Mouse (Mus musculus): ENCODE measurements around the gene Sema3b. TPM values are rescaled to one million over a fixed set of nuclear protein-coding genes. Genes with fewer than 3 reads are reported as not detected.

Gene Sema3b
- polyA plus RNA-seq, 1 experiment from 2014 or later = 30.5 TPM

DNA sequence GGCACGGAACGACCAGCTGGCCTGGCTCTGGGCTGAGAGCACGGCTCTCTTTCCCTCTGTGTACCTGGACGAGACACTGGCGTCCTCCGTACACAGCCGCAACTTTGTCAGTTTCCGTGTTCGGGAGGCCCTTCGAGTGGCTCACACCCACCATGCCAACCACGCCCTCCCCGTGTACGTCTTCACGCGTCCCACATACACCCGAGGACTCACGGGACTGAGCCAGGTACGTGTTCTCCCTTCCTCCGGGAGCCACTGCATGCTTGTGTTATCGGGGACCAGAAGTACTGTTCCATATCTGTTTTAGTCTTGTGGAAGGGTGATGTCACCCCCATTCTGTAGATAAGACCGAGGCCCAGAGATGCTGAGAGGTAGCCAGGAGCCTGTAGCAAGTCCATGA lies 38.2 kb downstream of the Sema3b start:
- DNase-seq (ENCODE audit: low spot score) (no peak), ATAC-seq (replicated peaks; ENCODE audit: low FRiP score, low read depth) (no peak)
- peak overlapping the region; percentile 74; the same call in 1 of the 2 replicates for H3K4me3 ChIP-seq (replicated peaks; ENCODE audit: low read depth, low read length)
- no peak overlapping the region for H3K27ac ChIP-seq
- H3K36me3 ChIP-seq (ENCODE audit: insufficient read depth, low read length) = peaks cover 25% of the 10 kb centered on the region
- H3K9me3 ChIP-seq (replicated peaks; ENCODE audit: low read length) = no peaks in the 10 kb centered on the region
- WGBS = 84% methylated on average over 21 of the region's 21 CpGs
- peaks cover 29% of the 10 kb centered on the region for H3K4me1 ChIP-seq (replicated peaks; ENCODE audit: insufficient read depth, low read length)
- peak overlapping the region; percentile 78 for H3K4me2 ChIP-seq (ENCODE audit: low read length)
- no peak overlapping the region for H3K9ac ChIP-seq (ENCODE audit: low read depth, low read length)
- H3K27me3 ChIP-seq (ENCODE audit: insufficient read depth, low read length) = no peaks in the 10 kb centered on the region
- TF ChIP-seq CTCF (IDR thresholded peaks at IDR 0.05; ENCODE audit: low read depth) = no peak

DNA sequence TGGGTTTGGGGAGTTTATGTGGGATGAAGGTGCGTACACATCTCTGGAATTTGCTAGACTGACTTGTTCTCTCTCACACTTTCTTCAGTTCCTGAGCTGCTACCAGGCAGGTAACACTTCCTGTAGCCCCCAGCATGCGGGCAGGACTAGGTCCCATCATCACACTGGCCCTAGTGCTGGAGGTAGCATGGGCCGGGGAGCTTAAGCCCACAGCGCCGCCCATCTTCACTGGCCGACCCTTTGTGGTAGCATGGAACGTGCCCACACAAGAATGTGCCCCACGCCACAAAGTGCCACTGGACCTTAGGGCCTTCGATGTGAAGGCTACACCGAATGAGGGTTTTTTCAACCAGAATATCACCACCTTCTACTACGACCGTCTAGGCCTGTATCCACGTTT lies 39.0 kb downstream of the Sema3b start:
- WGBS = 31% methylated on average over 13 of the region's 13 CpGs
- Histone ChIP-seq H3K27me3 (ENCODE audit: insufficient read depth, low read length) (no peaks in the 10 kb centered on the region), H3K4me2 (ENCODE audit: low read length) (peak overlapping the region; percentile 78), H3K27ac (peak overlapping the region; percentile 95), H3K9me3 (replicated peaks; ENCODE audit: low read length) (no peaks in the 10 kb centered on the region), H3K9ac (ENCODE audit: low read depth, low read length) (peak overlapping the region; percentile 74), H3K36me3 (ENCODE audit: insufficient read depth, low read length) (peaks cover 25% of the 10 kb centered on the region), H3K4me1 (replicated peaks; ENCODE audit: insufficient read depth, low read length) (peaks cover 29% of the 10 kb centered on the region), H3K4me3 (replicated peaks; ENCODE audit: low read depth, low read length) (peak overlapping the region; percentile 74)
- TF ChIP-seq CTCF (IDR thresholded peaks at IDR 0.05; ENCODE audit: low read depth) = no peak
- ATAC-seq (replicated peaks; ENCODE audit: low FRiP score, low read depth) (no peak), DNase-seq (ENCODE audit: low spot score) (no peak)

DNA sequence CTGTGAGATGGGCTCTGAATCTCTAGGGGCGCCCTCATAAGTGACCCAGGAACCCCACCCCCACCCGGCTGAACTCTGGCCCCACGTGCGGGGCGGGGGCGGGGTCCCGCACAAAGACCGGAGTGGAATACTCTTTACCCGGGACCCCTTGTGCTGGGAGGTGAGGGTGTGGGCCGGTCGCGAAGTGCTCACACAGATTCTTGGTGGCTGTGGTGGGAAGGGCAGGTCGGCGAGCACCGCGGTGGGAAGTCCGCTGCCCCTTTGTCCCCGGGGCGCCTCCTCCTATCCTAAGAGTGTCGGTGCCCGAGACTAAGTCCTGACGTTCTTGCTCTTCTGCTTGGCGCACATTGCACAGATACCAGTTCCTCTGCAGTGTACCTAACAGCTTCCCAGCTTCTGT lies 39.8 kb downstream of the Sema3b start:
- Histone ChIP-seq H3K9ac (ENCODE audit: low read depth, low read length) (peak overlapping the region; percentile 74), H3K36me3 (ENCODE audit: insufficient read depth, low read length) (peaks cover 21% of the 10 kb centered on the region), H3K27me3 (ENCODE audit: insufficient read depth, low read length) (no peaks in the 10 kb centered on the region), H3K4me3 (replicated peaks; ENCODE audit: low read depth, low read length) (peak overlapping the region; percentile 74), H3K27ac (peak overlapping the region; percentile 95), H3K4me2 (ENCODE audit: low read length) (peak overlapping the region; percentile 78), H3K4me1 (replicated peaks; ENCODE audit: insufficient read depth, low read length) (peaks cover 29% of the 10 kb centered on the region), H3K9me3 (replicated peaks; ENCODE audit: low read length) (no peaks in the 10 kb centered on the region)
- TF ChIP-seq CTCF (IDR thresholded peaks at IDR 0.05; ENCODE audit: low read depth) = no peak
- ATAC-seq (replicated peaks; ENCODE audit: low FRiP score, low read depth) (peak; percentile 34), DNase-seq (ENCODE audit: low spot score) (peak; percentile 43)
- WGBS = 0% methylated on average over 23 of the region's 23 CpGs

DNA sequence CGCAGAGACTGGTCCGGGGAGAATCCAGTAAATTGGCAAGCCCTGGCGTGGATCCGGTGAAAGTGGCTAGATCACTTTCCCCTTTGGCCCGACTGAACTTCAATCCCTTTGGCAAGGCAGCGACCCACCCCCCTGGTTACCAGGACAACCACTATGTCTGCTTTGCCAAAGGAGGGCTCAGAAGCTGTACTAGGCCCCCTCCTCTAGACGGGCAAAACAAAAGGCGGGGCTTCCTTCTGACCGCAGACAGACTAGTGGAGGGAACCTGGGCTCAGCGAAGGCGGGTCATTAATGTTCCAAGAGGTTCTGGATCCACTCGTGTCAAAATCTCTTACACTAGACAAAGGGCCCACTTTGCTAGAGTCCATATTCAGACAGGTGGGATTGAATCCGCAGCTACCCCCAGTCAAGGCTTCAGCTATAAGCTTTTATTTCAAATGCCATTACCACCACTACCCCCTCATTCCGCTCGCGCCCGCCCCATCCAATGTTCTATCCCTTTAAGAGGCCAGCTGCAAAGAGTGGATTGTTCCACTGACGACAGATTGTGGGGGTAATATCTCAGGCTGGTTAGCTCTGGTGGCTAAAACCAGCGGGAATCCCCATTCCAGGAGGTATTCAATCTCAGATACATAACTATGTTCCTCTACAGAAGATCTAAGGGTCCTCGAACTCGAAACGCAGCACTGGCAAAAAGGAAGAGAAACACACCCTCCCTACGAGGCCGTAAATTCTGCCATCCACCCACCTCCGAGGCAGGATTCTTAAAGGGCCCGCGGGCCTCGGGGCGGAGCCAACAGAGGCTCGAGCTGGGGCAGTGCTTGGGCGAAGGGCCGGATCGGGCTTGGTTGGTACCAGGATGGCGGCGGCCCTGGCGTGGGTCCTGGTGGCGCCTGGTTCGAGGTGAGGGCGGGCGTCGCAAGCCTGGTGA lies 40.4 kb downstream of the Sema3b start:
- Histone ChIP-seq H3K4me1 (replicated peaks; ENCODE audit: insufficient read depth, low read length) (peaks cover 34% of the 10 kb centered on the region), H3K4me3 (replicated peaks; ENCODE audit: low read depth, low read length) (peak overlapping the region; percentile 74), H3K4me2 (ENCODE audit: low read length) (peak overlapping the region; percentile 78), H3K9me3 (replicated peaks; ENCODE audit: low read length) (no peaks in the 10 kb centered on the region), H3K27ac (peak overlapping the region; percentile 95), H3K27me3 (ENCODE audit: insufficient read depth, low read length) (no peaks in the 10 kb centered on the region), H3K36me3 (ENCODE audit: insufficient read depth, low read length) (peaks cover 20% of the 10 kb centered on the region), H3K9ac (ENCODE audit: low read depth, low read length) (peak overlapping the region; percentile 74)
- WGBS = under 1% methylated on average over 41 of the region's 41 CpGs
- DNase-seq (ENCODE audit: low spot score) = peak; percentile 94
- TF ChIP-seq CTCF (IDR thresholded peaks at IDR 0.05; ENCODE audit: low read depth) = no peak; the same call in 1 of the 2 replicates
- ATAC-seq (replicated peaks; ENCODE audit: low FRiP score, low read depth) = peak; percentile 72

DNA sequence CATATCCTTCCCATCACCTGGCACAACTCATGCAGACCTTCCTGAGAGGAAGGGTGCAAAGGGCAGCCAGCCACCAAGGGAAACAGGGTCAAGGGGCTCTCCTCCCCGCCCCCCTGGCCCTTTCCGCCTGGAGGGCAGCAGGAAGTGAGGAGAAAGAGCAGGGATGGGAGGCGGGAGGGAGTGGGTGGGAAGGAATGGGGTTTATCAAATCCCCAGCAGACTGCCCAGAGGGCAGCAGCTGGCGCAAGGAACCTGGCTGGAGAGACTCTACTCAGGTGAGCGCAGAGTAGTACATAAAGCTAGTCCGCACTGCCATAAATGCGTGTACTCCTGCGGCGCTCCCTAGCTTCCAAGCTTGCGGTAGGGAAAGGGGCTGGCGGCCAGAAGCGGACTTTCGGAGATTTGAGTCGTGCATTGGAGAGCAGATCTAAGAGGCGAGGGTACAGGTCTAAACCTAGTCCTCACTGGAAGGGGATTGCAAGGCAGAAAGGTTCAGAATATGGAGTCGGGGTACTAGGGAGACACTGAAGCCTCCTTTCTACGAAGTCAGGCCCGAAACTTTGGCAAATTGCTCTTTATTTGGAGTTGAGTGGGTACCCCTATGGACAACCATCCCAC lies 41.2 kb downstream of the Sema3b start, which contains the start of gene Hyal2:
Hyal2 (plus strand) TSS at position 244 of the 618 bp plus-strand sequence.
- Histone ChIP-seq H3K27me3 (ENCODE audit: insufficient read depth, low read length) (no peaks in the 10 kb centered on the region), H3K4me1 (replicated peaks; ENCODE audit: insufficient read depth, low read length) (peaks cover 34% of the 10 kb centered on the region), H3K9ac (ENCODE audit: low read depth, low read length) (peak within 1 kb of the TSS; percentile 74), H3K4me3 (replicated peaks; ENCODE audit: low read depth, low read length) (peak within 1 kb of the TSS; percentile 74), H3K36me3 (ENCODE audit: insufficient read depth, low read length) (peaks cover 14% of the 10 kb centered on the region), H3K27ac (peak within 1 kb of the TSS; percentile 95), H3K4me2 (ENCODE audit: low read length) (peak within 1 kb of the TSS; percentile 78), H3K9me3 (replicated peaks; ENCODE audit: low read length) (no peaks in the 10 kb centered on the region)
- ATAC-seq (replicated peaks; ENCODE audit: low FRiP score, low read depth) (no peak), DNase-seq (ENCODE audit: low spot score) (peak; percentile 53)
- WGBS = 5% methylated on average over 18 of the region's 18 CpGs
- peak; percentile 2; the same call in 1 of the 2 replicates for TF ChIP-seq CTCF (IDR thresholded peaks at IDR 0.05; ENCODE audit: low read depth)

DNA sequence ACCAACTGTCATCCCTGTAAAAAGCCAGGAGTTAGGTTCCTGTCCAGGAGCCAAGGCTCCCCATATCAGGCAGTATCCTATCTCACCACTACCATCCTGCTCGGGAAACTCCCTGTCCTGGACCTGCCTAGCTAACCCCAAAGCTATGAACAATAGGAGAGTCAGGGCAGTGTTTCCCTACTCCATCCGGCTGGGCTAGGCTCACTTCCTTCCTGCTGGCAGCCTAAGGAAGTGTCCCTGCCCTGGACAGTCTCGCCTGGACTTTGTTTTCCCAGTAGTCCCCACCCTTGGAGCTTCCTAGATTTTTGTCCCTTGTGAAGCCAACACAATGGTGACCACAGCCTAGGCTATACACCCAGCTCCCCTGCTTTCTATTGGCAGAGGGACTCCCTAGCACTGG lies 42.2 kb downstream of the Sema3b start:
- ATAC-seq (replicated peaks; ENCODE audit: low FRiP score, low read depth) = 0 out of 2 replicates have a peak, but pooled peaks have one; percentile 1
- TF ChIP-seq CTCF (IDR thresholded peaks at IDR 0.05; ENCODE audit: low read depth) = no peak
- Histone ChIP-seq H3K9ac (ENCODE audit: low read depth, low read length) (no peak overlapping the region), H3K4me1 (replicated peaks; ENCODE audit: insufficient read depth, low read length) (peaks cover 34% of the 10 kb centered on the region), H3K36me3 (ENCODE audit: insufficient read depth, low read length) (peaks cover 10% of the 10 kb centered on the region; the same call in 1 of the 2 replicates), H3K27ac (peak overlapping the region; percentile 95), H3K4me3 (replicated peaks; ENCODE audit: low read depth, low read length) (no peak overlapping the region), H3K27me3 (ENCODE audit: insufficient read depth, low read length) (no peaks in the 10 kb centered on the region), H3K9me3 (replicated peaks; ENCODE audit: low read length) (no peaks in the 10 kb centered on the region), H3K4me2 (ENCODE audit: low read length) (peak overlapping the region; percentile 78)
- peak; percentile 66 for DNase-seq (ENCODE audit: low spot score)
- 59% methylated on average over 3 of the region's 3 CpGs for WGBS

Data from kidney, postnatal 0 days (tissue).